In genomic region chr6:108249031-108249917, GRCm38 (mm10) we compare ENCODE assay signal across 8 mouse cellular contexts. TPM values are rescaled to one million over a fixed set of nuclear protein-coding genes. Genes with fewer than 3 reads are reported as not detected.
DNase-seq lines count a peak whose midpoint lies in the region; ATAC-seq lines count a peak whose summit lies in the region.

No protein-coding gene starts in this region.

- H3K9me3 ChIP-seq in intestine, embryonic 14.5 days (ENCODE audit: control insufficient read depth, low read length) = no peaks in the 10 kb centered on the region

- ATAC-seq in intestine, embryonic 14.5 days (replicated peaks; ENCODE audit: low FRiP score, low TSS enrichment, low read depth) = peak; percentile 53; the same call in 1 of the 2 replicates
- ATAC-seq in megakaryocyte-erythroid progenitor cell, adult 5-6 weeks (replicated peaks; ENCODE audit: low FRiP score, low TSS enrichment, poor library complexity, severe bottlenecking) = peak; percentile 83

- no peaks in the 10 kb centered on the region for H3K36me3 ChIP-seq in intestine, embryonic 14.5 days (ENCODE audit: control insufficient read depth, insufficient read depth, low read length)

- no peaks in the 10 kb centered on the region for H3K27me3 ChIP-seq in intestine, embryonic 14.5 days (replicated peaks; ENCODE audit: control insufficient read depth, insufficient read depth, low read length)

- H3K4me2 ChIP-seq in intestine, embryonic 14.5 days (ENCODE audit: low read length) = no peak overlapping the region

- peak; percentile 90 for DNase-seq in heart, adult 11 months
- DNase-seq in heart, adult 9 months (ENCODE audit: low spot score in 2 of 2) = no peak
- peak; percentile 68 for DNase-seq in embryo, embryonic 9.5 days (ENCODE audit: extremely low spot score)
- no peak for DNase-seq in intestine, embryonic 14.5 days (ENCODE audit: low spot score)
- no peak for DNase-seq in ovary, adult 18-20 months (ENCODE audit: low spot score)
- DNase-seq in urinary bladder, adult 2 months (ENCODE audit: low spot score) = no peak
- DNase-seq in ovary, postnatal 10 days (ENCODE audit: low spot score) = no peak

- WGBS in intestine, embryonic 14.5 days = 35% methylated on average over 9 of the region's 9 CpGs

- H3K4me3 ChIP-seq in intestine, embryonic 14.5 days (ENCODE audit: low read depth, low read length) = no peak overlapping the region

- H3K27ac ChIP-seq in intestine, embryonic 14.5 days (ENCODE audit: low read depth) = peak overlapping the region; percentile 78

- H3K9ac ChIP-seq in intestine, embryonic 14.5 days (ENCODE audit: low read length) = no peak overlapping the region

- H3K4me1 ChIP-seq in intestine, embryonic 14.5 days (replicated peaks; ENCODE audit: control insufficient read depth, insufficient read depth, low read length) = peaks cover 26% of the 10 kb centered on the region

RNA-seq across cellular contexts. Expression of gene Itpr1, which starts 36.4 kb away (rescaled TPM):
- 14.5 and 15.6 TPM in 2 replicates for polyA plus RNA-seq in intestine, embryonic 14.5 days (2014; fragmentation: Nextera tagmentation; extraction: Ambion mirVana)
- total RNA-seq in megakaryocyte-erythroid progenitor cell, adult 5-6 weeks (2014; fragmentation: Nextera tagmentation) = 24.8 and 25.7 TPM in 2 replicates
- 57.6 and 66.5 TPM in 2 replicates for total RNA-seq in megakaryocyte-erythroid progenitor cell, adult 5-6 weeks (2017)
- 64.6 and 82.8 TPM in 2 replicates for polyA plus RNA-seq in urinary bladder, adult 2 months (2012; rRNA removed)

Comparison
In these comparisons a context has a peak if more than half of its experiments do, and no peak if none do; other contexts are left out.
1. DNase-seq: peak in heart, adult 11 months (single experiment) and embryo, embryonic 9.5 days (single experiment); none in heart, adult 9 months (0 of 2), intestine, embryonic 14.5 days (single experiment), ovary, adult 18-20 months (single experiment), urinary bladder, adult 2 months (single experiment) and ovary, postnatal 10 days (single experiment).